Mouse (Mus musculus): ENCODE measurements around the gene Tmem117.

GRCm38 (mm10) chr15:94628463-94628829 is 586 bp upstream of the Tmem117 start:
- TF ChIP-seq CTCF (IDR thresholded peaks at IDR 0.05; ENCODE audit: low read depth, low read length) = no peak
- no peak for TF ChIP-seq POLR2A (IDR thresholded peaks at IDR 0.05; ENCODE audit: borderline replicate concordance, low read depth, low read length)

Measured in bone marrow macrophage, adult 2 months (primary cell).